Mouse (Mus musculus): ENCODE measurements at regions not wholly inside any gene's neighbourhood (a gene's known extent, or its start where the extent isn't known, plus 50 kb on each side); places are given as distances from the start of the nearest gene placed in this dataset.

DNA sequence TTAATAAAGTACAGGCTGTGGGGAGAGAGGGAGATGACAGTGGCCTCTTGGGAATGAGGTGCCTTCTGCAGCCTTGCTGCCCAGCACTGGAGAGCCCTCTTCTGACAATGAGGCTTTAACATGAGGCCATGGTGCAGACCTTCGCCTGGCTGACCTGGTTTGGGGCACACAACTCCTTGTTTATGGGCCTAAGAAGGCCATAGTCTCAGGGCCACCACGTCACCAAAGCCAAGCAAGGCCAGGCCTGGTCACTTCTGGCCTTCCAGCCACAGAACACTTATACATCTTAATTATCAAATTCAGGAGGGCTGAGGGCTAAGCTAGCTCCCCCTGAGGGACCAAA lies 70.7 kb upstream of the Ptpn1 start:
- no peak overlapping the region for H3K4me2 ChIP-seq (ENCODE audit: low read depth, low read length)
- peaks cover 14% of the 10 kb centered on the region for H3K4me1 ChIP-seq (ENCODE audit: control insufficient read depth, low read depth, low read length)
- no peak overlapping the region for H3K27ac ChIP-seq (ENCODE audit: low read length)
- H3K4me3 ChIP-seq (ENCODE audit: low read depth, low read length) = no peak overlapping the region
- no peaks in the 10 kb centered on the region; the same call in none of the 2 replicates for H3K27me3 ChIP-seq (ENCODE audit: control insufficient read depth, insufficient read depth, low read depth, low read length)
- H3K9ac ChIP-seq (ENCODE audit: low read depth, low read length) = no peak overlapping the region
- H3K36me3 ChIP-seq (ENCODE audit: control insufficient read depth, insufficient read depth) = no peaks in the 10 kb centered on the region
- no peak for ATAC-seq (ENCODE audit: low read depth)
- no peaks in the 10 kb centered on the region for H3K9me3 ChIP-seq (replicated peaks; ENCODE audit: control insufficient read depth, low read length)
- WGBS (ENCODE audit: insufficient replicate concordance) = 61% methylated on average over 2 of the region's 2 CpGs

DNA sequence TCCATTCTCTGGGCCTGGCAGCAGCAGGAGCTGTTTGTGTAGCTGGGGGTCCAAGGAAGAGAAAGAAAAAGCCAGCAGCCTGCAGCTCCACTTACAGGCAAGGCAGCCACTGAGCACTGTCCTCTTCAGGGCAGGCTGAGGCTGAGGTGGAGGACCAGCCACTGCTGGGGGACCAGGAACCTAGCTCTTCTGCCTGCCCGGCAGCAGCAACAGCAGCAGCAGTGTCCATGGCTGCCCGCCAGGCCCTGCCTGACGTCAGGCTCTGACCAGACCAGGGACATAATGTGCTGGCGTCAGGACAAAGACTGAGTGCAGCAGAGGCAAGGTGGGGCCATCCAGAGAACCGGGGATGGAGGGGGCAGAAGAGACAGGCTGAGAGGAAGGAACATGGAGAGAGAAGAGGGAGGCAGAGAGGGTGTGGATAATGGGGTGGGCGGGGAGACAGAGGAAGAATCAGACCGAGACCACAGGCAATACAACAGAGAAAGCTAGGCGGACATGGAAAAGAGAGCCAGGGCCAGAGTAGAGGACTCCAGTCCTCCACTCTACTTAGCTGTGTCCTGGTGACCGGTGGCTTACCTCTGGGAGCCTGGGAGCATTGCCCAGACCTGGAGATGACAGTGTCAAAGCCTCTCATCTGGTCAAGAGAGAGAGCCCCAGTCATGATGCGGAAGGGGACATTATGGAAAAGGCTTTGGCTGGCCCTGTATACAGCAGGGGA lies 71.2 kb upstream of the Ptpn1 start:
- WGBS (ENCODE audit: insufficient replicate concordance) = 51% methylated on average over 10 of the region's 10 CpGs
- Histone ChIP-seq H3K9ac (ENCODE audit: low read depth, low read length) (no peak overlapping the region), H3K4me2 (ENCODE audit: low read depth, low read length) (no peak overlapping the region), H3K27ac (ENCODE audit: low read length) (peak overlapping the region; percentile 41; the same call in 1 of the 2 replicates), H3K36me3 (ENCODE audit: control insufficient read depth, insufficient read depth) (no peaks in the 10 kb centered on the region), H3K9me3 (replicated peaks; ENCODE audit: control insufficient read depth, low read length) (no peaks in the 10 kb centered on the region), H3K27me3 (ENCODE audit: control insufficient read depth, insufficient read depth, low read depth, low read length) (no peaks in the 10 kb centered on the region; the same call in none of the 2 replicates), H3K4me3 (ENCODE audit: low read depth, low read length) (no peak overlapping the region), H3K4me1 (ENCODE audit: control insufficient read depth, low read depth, low read length) (peaks cover 14% of the 10 kb centered on the region)
- peak; percentile 70 for ATAC-seq (ENCODE audit: low read depth)

DNA sequence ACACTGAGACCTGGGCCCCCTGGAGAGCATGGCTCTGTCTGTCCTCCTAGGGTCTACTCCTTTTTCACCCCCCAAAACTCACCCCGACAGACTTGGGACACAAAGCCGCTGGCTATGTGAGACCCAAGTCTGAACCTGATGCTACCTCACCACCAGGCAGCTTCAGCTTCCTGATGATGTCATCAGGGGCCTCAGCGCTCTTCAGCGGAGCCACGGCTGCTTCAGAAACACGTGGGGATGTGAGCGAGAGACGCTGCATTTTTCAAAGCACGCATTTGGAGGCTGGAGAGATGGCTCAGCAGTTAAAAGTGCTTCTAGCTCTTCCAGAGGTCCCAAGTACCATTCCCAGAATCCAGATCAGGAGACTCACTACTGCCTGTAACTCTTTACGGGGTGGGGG lies 72.3 kb upstream of the Ptpn1 start:
- H3K9ac ChIP-seq (ENCODE audit: low read depth, low read length) = no peak overlapping the region
- 21% methylated on average over 10 of the region's 10 CpGs for WGBS (ENCODE audit: insufficient replicate concordance)

DNA sequence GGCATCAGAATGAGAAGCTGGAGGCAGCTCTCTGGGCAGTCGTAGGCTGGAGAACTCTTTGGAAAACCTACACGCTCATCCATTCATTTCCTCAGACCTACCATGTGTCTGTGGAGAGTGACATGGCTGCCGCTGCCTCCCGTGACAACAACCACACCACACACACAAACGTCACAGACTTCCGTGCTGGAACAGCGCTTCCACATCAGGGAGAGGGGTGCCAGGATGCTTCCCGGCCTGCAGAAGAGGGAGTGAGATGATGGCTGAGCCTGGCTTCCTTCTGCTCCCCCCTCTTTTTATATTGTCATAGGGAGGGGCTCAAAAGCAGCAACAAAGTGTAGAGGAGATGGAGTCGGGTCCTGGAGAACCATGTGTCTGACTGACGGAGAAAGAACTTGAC lies 73.5 kb upstream of the Ptpn1 start:
- no peak overlapping the region for H3K4me2 ChIP-seq (ENCODE audit: low read depth, low read length)
- no peak overlapping the region for H3K9ac ChIP-seq (ENCODE audit: low read depth, low read length)
- no peak for ATAC-seq (ENCODE audit: low read depth)
- H3K27ac ChIP-seq (ENCODE audit: low read length) = no peak overlapping the region
- no peaks in the 10 kb centered on the region; the same call in none of the 2 replicates for H3K27me3 ChIP-seq (ENCODE audit: control insufficient read depth, insufficient read depth, low read depth, low read length)
- H3K9me3 ChIP-seq (replicated peaks; ENCODE audit: control insufficient read depth, low read length) = no peaks in the 10 kb centered on the region
- no peaks in the 10 kb centered on the region for H3K36me3 ChIP-seq (ENCODE audit: control insufficient read depth, insufficient read depth)
- peaks cover 11% of the 10 kb centered on the region for H3K4me1 ChIP-seq (ENCODE audit: control insufficient read depth, low read depth, low read length)
- WGBS (ENCODE audit: insufficient replicate concordance) = 57% methylated on average over 10 of the region's 10 CpGs
- H3K4me3 ChIP-seq (ENCODE audit: low read depth, low read length) = no peak overlapping the region

More for the DNA sequence above, 72.3 kb upstream of the Ptpn1 start:
- Histone ChIP-seq H3K4me1 (ENCODE audit: control insufficient read depth, low read depth, low read length) (peaks cover 14% of the 10 kb centered on the region), H3K4me3 (ENCODE audit: low read depth, low read length) (no peak overlapping the region), H3K9me3 (replicated peaks; ENCODE audit: control insufficient read depth, low read length) (no peaks in the 10 kb centered on the region), H3K4me2 (ENCODE audit: low read depth, low read length) (no peak overlapping the region), H3K27me3 (ENCODE audit: control insufficient read depth, insufficient read depth, low read depth, low read length) (no peaks in the 10 kb centered on the region; the same call in none of the 2 replicates), H3K27ac (ENCODE audit: low read length) (no peak overlapping the region), H3K36me3 (ENCODE audit: control insufficient read depth, insufficient read depth) (no peaks in the 10 kb centered on the region)
- no peak for ATAC-seq (ENCODE audit: low read depth)

DNA sequence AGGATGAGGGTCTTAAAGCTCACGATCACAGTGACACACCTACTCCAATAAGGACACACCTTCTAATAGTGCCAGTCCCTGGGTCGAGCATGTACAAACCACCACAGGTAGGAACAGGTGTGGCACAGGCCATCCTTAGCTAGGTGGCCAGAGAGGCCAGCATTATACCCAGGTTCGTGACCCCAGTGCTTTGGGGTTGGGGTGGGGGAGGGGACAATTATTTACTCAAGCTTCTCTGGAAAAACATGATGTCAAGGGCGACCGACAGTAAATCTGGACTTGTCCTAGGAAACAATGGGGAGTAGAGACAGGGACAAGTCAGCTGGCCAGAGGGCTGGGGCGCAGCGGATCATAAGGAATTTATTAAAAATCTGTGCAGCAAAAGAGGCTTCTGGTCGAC lies 73.9 kb upstream of the Ptpn1 start:
- no peak; the same call in 1 of the 2 replicates for ATAC-seq (ENCODE audit: low read depth)
- 57% methylated on average over 8 of the region's 8 CpGs for WGBS (ENCODE audit: insufficient replicate concordance)

DNA sequence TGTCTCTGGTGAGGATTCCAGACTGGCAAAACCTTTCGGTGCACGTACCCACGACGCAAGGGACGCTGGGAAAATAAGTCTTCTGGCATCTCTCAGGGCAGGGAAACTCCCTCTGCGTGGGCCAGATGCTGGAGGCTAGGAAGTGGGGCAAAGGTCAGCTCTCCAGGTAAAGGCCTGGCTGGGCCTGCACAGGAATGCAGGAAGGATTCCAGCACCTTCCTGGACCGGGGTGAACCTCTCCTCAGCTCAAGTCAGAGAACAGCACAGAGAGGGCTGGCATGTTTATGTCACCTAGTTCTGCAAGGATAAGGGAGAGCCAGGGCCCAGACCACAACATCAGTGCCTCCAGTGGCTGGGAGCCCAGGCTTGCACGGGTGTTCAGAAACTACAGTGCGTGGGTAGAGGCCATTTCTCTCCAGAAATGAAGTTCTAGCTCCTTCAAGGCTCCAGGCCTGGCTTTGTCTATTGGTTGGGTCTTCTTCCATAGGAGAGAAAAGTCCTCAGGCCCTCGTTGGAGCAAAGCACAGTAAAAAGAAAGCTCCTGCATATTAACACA lies 74.9 kb upstream of the Ptpn1 start:
- peak overlapping the region; percentile 53 for H3K27ac ChIP-seq (ENCODE audit: low read length)
- H3K4me3 ChIP-seq (ENCODE audit: low read depth, low read length) = no peak overlapping the region
- H3K27me3 ChIP-seq (ENCODE audit: control insufficient read depth, insufficient read depth, low read depth, low read length) = no peaks in the 10 kb centered on the region; the same call in none of the 2 replicates
- H3K9ac ChIP-seq (ENCODE audit: low read depth, low read length) = no peak overlapping the region
- H3K4me1 ChIP-seq (ENCODE audit: control insufficient read depth, low read depth, low read length) = peaks cover 17% of the 10 kb centered on the region
- WGBS (ENCODE audit: insufficient replicate concordance) = 54% methylated on average over 10 of the region's 10 CpGs
- H3K36me3 ChIP-seq (ENCODE audit: control insufficient read depth, insufficient read depth) = no peaks in the 10 kb centered on the region
- ATAC-seq (ENCODE audit: low read depth) = no peak
- H3K9me3 ChIP-seq (replicated peaks; ENCODE audit: control insufficient read depth, low read length) = no peaks in the 10 kb centered on the region
- no peak overlapping the region for H3K4me2 ChIP-seq (ENCODE audit: low read depth, low read length)

More for the DNA sequence above, 73.9 kb upstream of the Ptpn1 start:
- H3K27me3 ChIP-seq (ENCODE audit: control insufficient read depth, insufficient read depth, low read depth, low read length) = no peaks in the 10 kb centered on the region; the same call in none of the 2 replicates
- no peak overlapping the region for H3K9ac ChIP-seq (ENCODE audit: low read depth, low read length)
- no peaks in the 10 kb centered on the region for H3K9me3 ChIP-seq (replicated peaks; ENCODE audit: control insufficient read depth, low read length)
- H3K4me1 ChIP-seq (ENCODE audit: control insufficient read depth, low read depth, low read length) = peaks cover 11% of the 10 kb centered on the region
- H3K4me3 ChIP-seq (ENCODE audit: low read depth, low read length) = no peak overlapping the region
- H3K36me3 ChIP-seq (ENCODE audit: control insufficient read depth, insufficient read depth) = no peaks in the 10 kb centered on the region
- no peak overlapping the region for H3K27ac ChIP-seq (ENCODE audit: low read length)
- H3K4me2 ChIP-seq (ENCODE audit: low read depth, low read length) = no peak overlapping the region

DNA sequence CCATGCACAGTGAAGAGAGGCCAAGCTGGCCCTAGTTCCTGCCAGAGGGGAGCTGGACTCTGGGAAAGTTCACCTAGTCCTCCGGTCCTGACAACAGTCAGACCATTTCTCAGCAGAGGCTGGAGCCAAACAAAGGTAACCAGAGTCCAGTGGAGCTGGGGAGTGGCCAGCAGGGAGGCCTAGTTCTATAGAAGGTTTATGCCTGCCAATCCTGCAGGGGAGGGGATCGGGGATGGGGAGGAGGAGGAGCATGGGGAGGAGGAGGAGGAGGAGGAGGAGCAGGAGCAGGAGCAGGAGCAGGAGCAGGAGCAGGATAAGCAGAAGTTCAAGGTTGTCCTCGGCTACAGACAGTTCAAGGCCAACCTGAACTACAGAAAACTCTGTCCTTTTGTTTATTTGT lies 75.8 kb upstream of the Ptpn1 start:
- Histone ChIP-seq H3K4me1 (ENCODE audit: control insufficient read depth, low read depth, low read length) (peaks cover 23% of the 10 kb centered on the region), H3K9ac (ENCODE audit: low read depth, low read length) (no peak overlapping the region), H3K27me3 (ENCODE audit: control insufficient read depth, insufficient read depth, low read depth, low read length) (no peaks in the 10 kb centered on the region; the same call in 1 of the 2 replicates), H3K27ac (ENCODE audit: low read length) (peak overlapping the region; percentile 53; the same call in 1 of the 2 replicates), H3K4me3 (ENCODE audit: low read depth, low read length) (no peak overlapping the region), H3K36me3 (ENCODE audit: control insufficient read depth, insufficient read depth) (no peaks in the 10 kb centered on the region), H3K4me2 (ENCODE audit: low read depth, low read length) (no peak overlapping the region), H3K9me3 (replicated peaks; ENCODE audit: control insufficient read depth, low read length) (no peaks in the 10 kb centered on the region)
- ATAC-seq (ENCODE audit: low read depth) = peak; percentile 46
- WGBS (ENCODE audit: insufficient replicate concordance) = 45% methylated on average over 3 of the region's 3 CpGs

DNA sequence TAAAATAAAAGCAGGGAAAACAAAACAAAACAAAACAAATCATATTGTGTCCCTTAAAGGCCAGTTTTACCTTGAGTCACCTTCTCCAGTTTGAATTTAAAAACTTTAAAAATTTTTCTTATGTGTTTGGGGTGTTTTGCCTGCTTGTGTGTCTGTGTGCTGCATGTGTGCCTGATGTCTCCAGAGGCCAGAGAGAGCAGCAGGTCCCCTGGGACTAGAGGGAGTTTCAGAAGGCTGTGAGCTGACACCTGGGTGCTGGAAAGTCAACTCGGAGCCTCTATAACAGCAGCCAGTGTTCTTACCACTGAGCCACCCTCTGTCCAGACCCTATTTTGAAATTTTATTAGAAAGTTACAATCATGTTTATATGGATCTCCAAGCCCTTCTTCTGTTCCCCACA lies 77.8 kb upstream of the Ptpn1 start:
- WGBS (ENCODE audit: insufficient replicate concordance) = 56% methylated on average over 1 of the region's 1 CpGs
- ATAC-seq (ENCODE audit: low read depth) = no peak
- H3K4me1 ChIP-seq (ENCODE audit: control insufficient read depth, low read depth, low read length) = peaks cover 21% of the 10 kb centered on the region
- no peak overlapping the region for H3K27ac ChIP-seq (ENCODE audit: low read length)
- H3K4me3 ChIP-seq (ENCODE audit: low read depth, low read length) = no peak overlapping the region
- H3K4me2 ChIP-seq (ENCODE audit: low read depth, low read length) = no peak overlapping the region
- no peaks in the 10 kb centered on the region for H3K36me3 ChIP-seq (ENCODE audit: control insufficient read depth, insufficient read depth)
- no peaks in the 10 kb centered on the region; the same call in 1 of the 2 replicates for H3K27me3 ChIP-seq (ENCODE audit: control insufficient read depth, insufficient read depth, low read depth, low read length)
- H3K9me3 ChIP-seq (replicated peaks; ENCODE audit: control insufficient read depth, low read length) = no peaks in the 10 kb centered on the region
- no peak overlapping the region for H3K9ac ChIP-seq (ENCODE audit: low read depth, low read length)

DNA sequence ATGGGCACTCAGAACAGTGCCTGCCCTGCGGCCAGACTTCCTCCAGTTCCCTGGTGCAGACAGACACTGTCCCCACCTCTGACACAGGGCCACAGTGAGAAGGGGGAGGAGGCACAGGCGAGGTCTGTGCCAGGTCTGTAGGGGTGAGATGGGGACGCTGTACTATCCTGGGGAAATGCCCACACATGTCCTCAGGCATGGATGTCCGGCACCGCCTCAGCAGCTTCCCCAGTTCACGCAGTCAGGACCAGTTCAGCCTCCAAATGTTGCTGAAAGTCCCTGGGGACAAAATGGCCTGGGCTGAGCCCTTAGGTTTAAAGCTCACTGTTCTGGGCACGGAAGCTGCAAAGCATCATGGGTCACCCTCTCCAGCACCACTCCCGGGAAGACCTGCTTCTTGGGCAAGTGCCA lies 78.4 kb upstream of the Ptpn1 start:
- Histone ChIP-seq H3K27me3 (ENCODE audit: control insufficient read depth, insufficient read depth, low read depth, low read length) (no peaks in the 10 kb centered on the region; the same call in 1 of the 2 replicates), H3K27ac (ENCODE audit: low read length) (no peak overlapping the region), H3K4me3 (ENCODE audit: low read depth, low read length) (no peak overlapping the region), H3K9me3 (replicated peaks; ENCODE audit: control insufficient read depth, low read length) (no peaks in the 10 kb centered on the region), H3K4me2 (ENCODE audit: low read depth, low read length) (no peak overlapping the region), H3K4me1 (ENCODE audit: control insufficient read depth, low read depth, low read length) (peaks cover 21% of the 10 kb centered on the region), H3K36me3 (ENCODE audit: control insufficient read depth, insufficient read depth) (no peaks in the 10 kb centered on the region), H3K9ac (ENCODE audit: low read depth, low read length) (no peak overlapping the region)
- no peak for ATAC-seq (ENCODE audit: low read depth)
- 61% methylated on average over 8 of the region's 8 CpGs for WGBS (ENCODE audit: insufficient replicate concordance)

Measured in liver, embryonic 16.5 days (tissue).